Mouse (Mus musculus): ENCODE results near the gene Dtx2.
"Not testable (repeated sequence)": the region's sequence is repeated elsewhere in the genome, so short reads cannot be mapped to it uniquely, and the experiment has no call there.

Gene Dtx2

DNA sequence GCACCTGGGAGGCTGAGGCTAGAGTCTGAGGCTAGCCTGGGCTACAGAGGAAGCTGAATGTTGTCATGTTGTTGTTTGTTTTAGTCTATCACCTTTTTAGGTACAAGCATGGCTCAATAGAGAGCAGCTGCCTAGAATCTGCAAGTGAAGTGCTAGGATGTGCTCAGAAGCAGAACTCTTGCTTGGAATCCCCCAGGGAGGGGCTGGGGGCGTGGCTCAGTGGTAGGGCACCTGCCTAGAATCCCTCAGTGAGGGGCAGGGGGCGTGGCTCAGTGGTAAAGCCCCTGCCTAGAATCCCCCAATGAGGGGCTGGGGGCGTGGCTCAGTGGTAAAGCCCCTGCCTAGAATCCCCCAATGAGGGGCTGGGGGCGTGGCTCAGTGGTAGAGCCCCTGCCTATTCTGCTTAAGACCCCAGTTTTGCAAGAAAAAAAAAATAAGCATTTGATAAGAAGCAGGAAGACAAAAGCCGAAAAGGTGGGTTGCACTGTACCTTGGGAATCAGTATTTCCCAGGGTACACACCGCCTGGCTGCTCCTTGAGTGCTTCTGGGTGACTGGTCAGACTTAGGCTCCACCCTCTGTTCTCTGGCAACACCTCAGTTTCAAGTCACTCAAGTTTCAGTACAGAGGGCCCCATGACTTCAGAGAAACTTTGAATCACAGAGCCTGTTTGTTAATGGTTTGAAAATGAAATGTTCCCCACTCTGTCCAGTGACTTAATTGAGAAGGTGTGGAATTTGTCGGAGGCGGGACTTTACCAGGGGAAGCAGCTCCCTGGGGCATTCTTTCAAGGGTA is 58.5 kb downstream of the Dtx2 start:
- in situ Hi-C loops (cut with MboI, MseI) = no loop called here

DNA sequence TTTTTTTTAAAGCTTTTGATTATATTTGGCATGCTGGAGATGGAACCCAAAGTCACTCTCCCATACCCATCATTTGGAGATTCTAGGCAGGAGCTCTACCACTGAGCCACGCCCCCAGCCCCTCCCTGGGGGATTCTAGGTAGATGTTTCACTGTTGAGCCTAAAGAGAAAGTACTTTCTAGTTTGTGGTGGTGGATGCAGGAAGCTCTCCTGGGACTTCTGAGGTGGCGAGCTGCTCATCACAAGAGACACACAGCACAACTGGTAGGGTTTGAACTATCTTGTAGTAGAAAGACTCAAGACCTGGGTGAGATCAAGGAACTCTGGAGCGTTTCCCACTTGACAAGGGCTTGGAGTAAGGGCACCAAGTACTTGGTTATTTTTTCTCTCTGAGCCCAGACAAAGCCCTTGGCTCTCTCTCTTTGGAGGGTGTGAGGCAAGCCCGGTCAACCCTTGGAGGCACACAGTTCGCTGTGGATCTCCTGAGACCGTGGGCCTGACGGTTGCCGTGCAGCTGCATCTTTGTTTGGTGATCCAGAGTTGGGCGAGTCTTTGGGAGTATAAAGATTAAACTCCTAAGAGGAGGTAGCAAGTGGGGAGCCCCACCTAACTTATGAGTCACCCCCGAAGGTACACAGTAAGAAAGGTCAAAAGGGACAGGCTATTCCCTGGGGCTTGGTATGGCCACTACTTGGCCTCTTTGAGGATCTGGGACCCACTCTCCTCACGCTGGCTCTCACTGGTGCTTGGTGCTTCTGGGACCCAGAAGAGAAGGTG is 59.9 kb downstream of the Dtx2 start, which contains the start of gene Upk3bl:
TSS of gene Upk3bl (plus strand) at position 192 of the 777 bp plus-strand sequence.
- in situ Hi-C loops (cut with MboI, MseI) = no loop called here

DNA sequence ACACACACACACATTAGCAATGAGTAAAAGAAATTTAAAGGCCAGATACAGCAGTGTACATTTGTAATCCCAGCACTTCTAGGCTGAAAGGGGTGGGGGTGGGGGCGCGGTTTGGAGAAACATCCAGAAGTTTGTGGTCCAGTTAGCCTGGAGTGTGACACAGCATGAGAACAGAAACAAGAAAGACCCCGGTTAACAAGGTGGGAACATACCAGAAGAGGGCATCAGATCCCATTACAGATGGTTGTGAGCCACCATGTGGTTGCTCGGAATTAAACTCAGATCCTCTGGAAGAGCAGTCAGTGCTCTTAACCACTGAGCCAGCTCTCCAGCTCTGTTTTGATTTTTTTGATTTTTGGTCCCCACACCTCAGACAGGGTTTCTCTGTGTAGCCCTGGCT is 61.5 kb downstream of the Dtx2 start:
- in situ Hi-C loops (cut with MboI, MseI) = no loop called here

DNA sequence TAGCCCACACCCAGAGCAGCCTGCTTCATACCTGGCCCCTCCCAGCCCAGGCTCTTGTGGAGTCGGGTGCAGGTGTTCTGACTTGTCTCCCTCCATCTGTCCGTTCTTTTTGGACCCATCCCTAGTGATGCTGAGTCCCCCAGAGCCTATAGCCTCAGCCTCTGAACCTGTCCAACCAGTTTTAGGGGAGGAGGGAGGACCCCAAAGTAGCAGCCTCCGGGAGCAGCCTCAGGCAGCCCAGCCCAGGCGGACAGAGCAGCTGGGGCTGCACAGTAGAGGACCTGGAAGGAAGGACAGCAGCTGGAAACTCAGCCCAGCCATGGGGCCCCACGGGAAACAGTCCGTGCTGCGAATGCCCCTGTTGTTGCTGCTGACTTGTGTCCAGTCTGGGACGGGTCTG is 62.5 kb downstream of the Dtx2 start:
- in situ Hi-C loops (cut with MboI, MseI) = no loop called here

DNA sequence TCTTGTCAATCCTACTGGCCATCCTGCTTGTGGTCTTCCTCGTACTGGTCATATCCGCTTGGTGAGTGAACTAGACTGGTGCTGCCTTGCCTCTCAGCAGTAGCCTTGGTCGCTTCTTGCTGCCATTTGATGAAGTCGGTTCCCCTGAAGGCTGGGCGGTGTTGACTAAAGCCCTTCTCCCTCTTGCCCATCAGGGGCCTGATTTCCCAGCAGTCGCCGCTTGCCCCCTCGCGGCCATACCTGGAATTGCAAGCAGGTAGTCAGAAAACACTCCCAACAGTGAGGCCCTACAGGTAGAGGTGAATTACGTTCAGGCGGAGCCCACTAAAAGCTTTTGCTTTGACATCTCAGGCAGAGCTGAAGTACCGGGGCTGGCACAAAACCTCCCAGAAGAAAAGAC is 67.0 kb downstream of the Dtx2 start:
- in situ Hi-C loops (cut with MboI, MseI) = loop anchor here in 1 of 2 experiments (5.0 kb wide), 1 partner anchor 84 kb away; no protein-coding TSS in a partner anchor

DNA sequence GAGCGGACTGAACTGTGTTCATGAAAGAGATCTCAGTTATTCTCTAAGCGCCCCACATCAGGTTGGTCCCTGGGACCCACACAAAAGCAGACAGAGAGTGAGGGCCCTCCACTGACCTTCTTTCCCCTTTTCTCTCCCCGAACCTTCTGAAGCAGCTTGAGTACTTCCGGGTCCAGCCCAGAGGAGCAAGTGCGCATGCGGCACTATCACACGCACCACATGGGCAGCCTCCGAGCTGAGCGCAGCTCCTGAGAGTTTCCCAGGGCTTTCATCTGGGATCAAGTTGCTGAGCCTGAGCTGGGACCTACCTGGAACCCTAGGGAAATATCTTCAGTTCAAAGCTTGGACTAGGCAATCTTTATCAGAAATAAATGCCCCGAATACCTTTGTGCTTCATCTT is 69.3 kb downstream of the Dtx2 start:
- in situ Hi-C loops (cut with MboI, MseI) = loop anchor here in 1 of 2 experiments (5.0 kb wide), 1 partner anchor 87 kb away; no protein-coding TSS in a partner anchor

DNA sequence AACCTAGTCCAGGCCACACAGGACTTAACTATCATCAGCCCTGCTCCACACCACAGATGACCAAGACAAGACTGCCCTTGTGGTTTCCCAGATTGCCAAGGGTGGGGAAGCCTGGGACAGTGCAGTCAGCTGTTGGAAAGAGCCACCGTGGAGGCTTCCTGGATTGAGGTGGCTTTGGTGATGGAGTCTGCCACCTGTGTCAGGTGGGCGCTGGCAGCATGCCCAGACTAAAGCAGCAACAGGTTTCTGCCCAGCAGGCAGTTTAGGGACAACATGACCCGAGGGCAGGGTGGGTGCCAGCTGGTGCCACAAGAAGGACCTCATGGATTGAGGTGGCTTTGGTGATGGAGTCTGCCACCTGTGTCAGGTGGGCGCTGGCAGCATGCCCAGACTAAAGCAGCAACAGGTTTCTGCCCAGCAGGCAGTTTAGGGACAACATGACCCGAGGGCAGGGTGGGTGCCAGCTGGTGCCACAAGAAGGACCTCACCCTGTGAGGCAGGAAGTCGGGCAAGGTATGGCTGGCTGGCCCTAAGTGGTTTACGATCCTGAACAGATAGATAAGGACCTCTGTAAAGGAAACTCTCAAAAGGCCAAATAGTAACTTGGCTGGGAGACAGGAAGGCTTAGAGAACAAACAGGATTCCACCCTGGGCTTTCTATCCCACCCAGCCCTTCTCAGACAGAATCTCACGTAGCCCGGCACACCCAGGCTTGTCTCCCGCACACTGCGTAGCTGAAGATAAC is 72.0 kb downstream of the Dtx2 start:
- in situ Hi-C loops (cut with MboI, MseI) = not testable (repeated sequence)

DNA sequence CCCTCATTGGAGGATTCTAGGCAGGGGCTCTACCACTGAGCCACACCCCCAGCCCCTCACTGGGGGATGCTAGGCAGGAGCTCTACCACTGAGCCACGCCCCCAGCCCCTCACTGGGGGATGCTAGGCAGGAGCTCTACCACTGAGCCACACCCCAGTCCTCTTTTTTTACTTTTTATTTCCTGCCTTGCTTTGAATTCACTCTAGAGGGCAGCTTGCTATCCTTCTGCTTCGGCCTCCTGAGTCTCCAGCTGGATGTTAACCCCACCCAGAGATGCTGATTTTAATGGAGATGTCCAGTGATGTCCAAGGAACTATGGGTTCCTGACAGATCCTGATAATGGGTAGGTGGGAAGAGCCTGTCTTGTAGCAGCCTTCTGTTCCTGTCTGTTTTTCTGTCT is 74.8 kb downstream of the Dtx2 start:
- in situ Hi-C loops (cut with MboI, MseI) = no loop called here

DNA sequence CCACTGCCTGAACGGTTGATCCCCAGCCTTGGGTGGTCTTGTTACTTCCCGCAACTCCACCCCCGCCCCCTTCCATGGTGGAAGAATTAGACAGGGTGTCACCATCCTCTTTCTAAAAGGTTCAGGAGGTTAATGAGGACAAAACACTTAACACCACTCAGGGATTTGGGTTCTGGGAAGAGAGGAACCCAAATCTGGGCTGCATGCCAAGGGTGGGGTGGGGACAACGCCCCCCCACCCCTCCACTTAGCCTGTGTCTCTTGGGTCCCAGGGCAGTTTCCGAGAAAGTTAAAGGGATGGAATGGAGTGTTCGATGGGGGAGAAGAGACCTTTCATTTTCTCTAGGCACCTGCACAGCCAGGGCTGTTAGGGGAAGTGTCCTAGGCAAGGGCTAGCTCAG is 78.5 kb downstream of the Dtx2 start:
- in situ Hi-C loops (cut with MboI, MseI) = no loop called here

DNA sequence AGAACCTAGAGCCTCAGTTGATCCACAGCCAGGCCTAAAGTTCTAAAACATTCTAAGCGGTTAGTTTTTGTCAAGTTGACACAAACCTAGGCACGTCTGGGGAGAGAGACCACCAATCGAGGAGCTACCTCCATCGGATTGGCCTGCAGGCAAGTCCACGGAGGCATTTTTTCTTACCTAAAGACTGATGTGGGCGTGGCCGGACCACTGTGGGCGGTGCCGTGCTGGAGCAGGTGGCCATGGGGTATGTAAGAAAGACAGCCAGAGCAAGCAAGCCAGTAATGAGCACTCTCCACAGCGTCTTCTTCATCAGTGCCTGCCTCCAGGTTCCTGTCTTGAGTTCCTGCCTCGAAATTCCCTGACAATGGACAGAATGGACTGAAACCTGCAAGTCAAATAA is 78.9 kb downstream of the Dtx2 start:
- in situ Hi-C loops (cut with MboI, MseI) = no loop called here

DNA sequence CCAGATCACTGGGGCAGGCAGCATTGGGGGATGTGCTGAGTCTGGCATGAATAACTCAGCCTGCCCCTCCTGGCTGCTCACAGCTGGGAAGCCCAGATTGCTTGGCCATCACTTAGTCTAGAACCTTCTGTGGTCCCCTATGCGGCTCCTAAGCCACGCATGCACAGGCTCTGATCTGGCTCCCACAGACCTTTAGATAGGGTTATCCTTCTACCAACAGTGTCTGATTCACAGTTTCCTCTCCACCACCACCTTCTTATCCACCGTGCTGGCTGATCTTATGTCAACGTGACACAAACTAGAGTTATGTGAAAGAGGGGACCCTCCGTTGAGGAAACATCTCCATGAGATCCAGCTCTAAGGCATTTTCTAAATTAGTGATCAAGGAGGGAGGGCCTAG is 80.5 kb downstream of the Dtx2 start:
- in situ Hi-C loops (cut with MboI, MseI) = no loop called here

DNA sequence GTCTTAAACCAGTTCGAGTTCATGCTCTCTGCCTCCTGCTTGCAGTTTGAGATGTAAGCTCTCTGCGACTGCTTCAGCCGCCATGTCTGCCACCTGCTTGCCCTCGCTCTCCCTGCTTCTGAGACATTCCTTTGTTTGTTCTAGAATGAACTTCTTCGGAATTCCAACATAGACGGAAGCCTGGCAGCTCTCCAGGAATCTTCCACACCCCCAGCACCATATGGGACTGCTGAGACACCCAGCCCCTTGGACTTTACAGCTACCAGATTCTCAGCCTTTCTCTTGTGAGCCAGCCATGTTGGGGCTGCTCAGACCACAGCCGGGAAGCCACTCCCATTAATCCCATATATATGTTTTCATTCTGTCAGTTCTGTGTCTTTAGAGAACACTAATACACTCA is 81.7 kb downstream of the Dtx2 start:
- in situ Hi-C loops (cut with MboI, MseI) = no loop called here

DNA sequence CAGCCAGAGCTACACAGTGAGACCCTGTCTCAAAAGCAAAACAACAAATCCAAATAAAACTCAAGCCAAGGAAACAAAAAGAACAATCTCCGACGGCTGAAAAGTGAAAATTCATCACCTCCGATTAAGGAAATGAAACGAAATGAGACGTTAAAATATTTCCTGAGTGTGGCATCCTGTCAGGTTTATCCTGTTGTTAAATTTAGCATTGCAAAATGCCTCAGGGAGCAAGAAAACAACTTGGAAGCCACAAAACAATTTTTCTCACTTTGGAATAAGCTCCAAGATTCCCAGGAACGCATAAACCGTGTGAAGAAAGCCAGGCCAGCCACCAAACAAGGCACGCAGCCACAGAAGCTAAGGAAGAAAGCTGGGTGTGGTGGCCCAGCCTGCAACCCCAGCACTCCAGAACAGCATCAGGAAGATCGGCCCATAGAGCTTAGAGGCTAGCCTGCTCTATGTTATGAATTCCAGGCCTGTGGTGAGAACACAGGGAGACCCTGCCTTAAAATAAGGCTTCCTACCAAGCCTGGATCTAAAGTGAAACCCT is 82.5 kb downstream of the Dtx2 start:
- in situ Hi-C loops (cut with MboI, MseI) = no loop called here

DNA sequence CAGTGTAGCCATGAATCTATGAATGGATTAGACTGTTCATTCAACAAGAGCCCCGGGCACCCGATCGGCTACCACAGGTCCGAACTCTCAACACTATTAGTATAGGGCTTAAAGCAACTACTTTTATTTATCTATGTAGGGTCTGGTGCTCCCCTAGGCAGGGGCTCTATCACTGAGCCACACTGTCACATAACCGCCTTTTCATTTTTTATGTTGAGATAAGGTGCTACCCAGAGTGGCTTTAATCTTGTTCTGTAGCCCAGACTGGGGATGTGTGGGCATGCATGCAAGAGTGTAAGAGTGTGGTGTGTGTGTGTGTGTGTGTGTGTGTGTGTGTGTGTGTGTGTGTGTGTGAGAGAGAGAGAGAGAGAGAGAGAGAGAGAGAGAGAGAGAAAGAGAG is 83.5 kb downstream of the Dtx2 start:
- in situ Hi-C loops (cut with MboI, MseI) = no loop called here

DNA sequence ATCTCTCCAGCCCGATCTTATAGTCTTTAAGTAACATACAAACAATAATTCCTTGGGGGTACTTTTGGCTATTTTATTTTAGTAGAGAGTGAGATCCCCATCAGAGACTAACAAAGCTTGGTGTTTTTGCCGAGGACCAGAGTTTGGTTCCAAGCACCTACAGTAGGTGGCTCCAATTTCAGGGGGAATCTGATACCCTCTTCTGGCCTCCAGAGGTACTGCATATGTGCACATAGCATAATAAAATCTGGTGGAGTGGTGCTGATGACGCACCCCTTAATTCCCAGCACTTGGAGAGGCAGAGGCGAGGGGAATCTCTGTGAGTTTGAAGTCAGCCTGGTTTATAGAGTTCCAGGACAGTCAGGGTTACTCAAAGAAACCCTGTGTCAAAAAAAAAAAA is 87.7 kb downstream of the Dtx2 start:
- in situ Hi-C loops (cut with MboI, MseI) = no loop called here

All from T-helper 17 cell (primary cell).